Mouse (Mus musculus): Measurements from ENCODE around the gene Slc25a1. TPM values are rescaled to one million over a fixed set of nuclear protein-coding genes. Genes with fewer than 3 reads are reported as not detected.

The Slc25a1 gene
- polyA plus RNA-seq (2015; fragmentation: Illumina TruSeq; extraction: RNeasy Lipid Tissue Mini Kit (QIAGEN cat#74804); ENCODE audit: insufficient read depth, low replicate concordance), result 34.9 TPM

DNA sequence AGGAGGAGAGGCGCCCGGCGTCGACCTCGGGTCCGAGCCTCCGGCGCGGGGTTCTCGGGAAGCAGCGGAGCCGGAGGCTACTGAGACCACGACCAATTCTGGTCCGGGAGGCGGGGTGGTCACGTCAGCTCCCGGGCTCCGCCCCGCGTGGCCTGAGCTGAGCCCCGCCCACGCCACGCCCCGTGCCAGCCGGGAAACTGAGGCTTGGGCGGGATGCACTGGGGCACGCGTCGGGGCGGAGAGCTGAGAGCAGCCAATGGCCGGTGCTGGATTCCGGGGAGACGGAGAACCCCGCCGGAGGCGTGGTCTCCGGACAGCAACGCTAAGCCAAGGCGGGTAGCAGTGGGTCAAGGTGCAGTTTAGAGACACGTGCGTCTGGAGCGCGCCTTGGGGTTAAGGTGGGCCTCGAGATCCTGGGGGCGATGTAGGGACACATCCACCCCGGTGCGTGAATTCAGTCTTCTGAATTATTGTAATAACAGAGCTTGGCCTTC lies at the start of gene Slc25a1:
Slc25a1 (minus strand) TSS at position 133 of the 494 bp plus-strand sequence.

DNA sequence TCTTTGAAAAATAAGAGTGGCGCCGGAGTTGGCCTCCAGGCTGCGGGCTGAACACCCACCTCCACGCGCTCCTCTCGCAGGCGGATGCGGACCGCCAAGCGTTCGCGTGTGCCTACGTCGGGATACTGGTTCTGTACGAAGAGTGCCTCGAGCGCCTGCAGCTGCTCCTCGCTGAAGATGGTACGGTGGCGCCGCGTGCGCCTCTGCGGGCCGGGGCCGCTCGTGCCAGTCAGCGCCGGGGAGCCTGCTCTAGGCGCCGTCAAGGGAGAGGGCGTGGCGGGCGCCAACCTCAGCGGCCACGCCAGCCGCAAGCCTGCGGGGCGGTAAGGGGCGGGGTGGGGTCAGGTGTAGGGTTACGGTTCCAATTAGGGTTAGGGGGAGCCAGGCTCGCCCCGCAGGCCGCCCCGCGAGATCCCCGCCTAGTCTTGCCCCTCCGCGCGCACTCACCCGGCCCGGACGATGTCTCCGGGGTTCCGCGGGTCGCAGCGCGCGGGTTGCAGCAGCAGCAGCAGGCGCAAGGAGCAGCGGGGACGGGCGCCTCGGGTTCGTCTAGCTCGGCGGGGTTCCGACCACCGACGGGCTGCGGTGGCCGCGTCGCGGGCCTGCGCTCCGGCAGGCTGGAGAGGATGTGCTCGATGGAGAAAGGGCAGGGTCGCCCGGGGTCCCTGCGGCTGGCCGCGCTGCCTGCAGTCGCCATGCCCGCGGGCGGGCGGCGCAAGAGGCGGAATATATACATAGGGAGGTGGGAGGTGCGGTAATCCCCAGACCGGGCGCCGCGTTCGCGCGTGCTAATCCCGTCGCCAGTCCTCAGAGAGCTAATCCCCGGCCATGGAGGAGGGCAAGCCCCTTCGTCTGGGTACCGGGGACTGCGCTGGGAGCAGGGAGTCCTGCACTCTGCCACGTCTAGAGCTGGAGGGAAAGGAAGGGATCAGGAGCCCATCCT lies 13.4 kb downstream of the Slc25a1 start, which contains the start of gene Gsc2:
Gsc2 (minus strand) TSS at position 753 of the 943 bp plus-strand sequence.

DNA sequence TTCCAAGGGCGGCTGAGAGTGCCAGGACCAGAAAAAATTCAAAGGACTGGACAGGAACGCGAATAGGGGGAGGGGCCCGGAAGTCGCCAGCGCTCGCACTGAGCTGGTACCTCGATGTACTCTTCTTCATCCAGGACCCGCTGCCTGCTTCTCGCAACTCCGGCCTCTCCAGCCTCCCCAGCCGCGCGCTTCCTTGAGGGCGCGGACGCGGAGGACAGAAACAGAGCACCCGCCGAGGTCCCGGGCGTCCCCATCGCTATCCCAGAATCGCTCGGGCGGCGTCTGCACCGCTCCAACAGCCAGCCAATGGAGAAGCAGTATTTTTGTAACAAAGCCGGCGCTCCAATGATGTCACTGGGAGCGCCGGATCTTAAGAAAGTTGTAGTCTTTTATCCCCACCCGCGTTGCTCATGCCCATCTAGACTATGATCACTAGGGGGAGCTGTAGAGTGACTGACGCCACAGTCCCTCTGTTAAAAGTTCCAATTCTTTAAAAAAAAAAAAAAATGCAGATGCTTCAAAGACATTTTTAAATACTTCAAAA lies 16.9 kb downstream of the Slc25a1 start, which contains the start of gene Ess2:
Ess2 (minus strand) TSS at position 297 of the 544 bp plus-strand sequence.

DNA sequence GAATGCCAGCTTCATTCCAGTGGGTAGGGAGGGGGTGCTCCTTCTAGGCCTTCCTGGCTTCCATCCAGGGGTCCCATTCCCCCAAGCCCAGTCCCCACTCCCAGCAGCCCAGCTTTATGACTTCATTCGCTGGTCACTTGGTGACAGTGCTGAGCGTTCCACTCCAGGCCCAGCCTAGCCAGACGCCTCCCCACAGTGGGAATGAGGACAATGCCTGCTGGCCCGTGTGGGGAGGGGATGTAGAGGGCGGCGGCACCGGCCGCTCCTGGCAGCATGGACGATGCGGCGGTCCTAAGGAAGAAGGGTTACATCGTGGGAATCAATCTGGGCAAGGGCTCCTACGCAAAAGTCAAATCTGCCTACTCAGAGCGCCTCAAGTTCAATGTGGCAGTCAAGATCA lies 29.6 kb downstream of the Slc25a1 start, which contains the start of the genes Dgcr2 and Tssk2:
Dgcr2 (minus strand) TSS at position 101 of the 400 bp plus-strand sequence.
Tssk2 (plus strand) TSS at position 176 of the 400 bp plus-strand sequence.

DNA sequence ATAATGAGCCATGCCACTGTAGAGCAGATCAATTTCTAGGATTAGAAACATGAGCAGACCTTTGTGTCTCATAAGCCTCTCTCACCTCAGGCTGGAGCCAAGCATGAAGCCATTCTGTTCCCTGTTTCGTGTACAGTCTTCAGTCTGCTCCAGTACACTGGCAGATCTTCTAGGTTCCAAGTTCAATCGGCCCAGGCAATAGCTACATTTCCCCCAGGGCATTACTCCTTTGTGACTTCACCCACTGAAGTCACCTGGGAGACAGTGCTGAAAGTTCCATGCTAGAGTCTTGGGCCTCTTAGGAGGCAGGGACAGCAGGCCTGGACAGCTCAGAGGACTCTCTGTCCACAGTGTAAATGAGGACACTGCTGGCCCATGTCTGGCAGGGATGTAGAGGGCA lies 34.1 kb downstream of the Slc25a1 start, which contains the start of gene Tssk1:
Tssk1 (plus strand) TSS at position 301 of the 400 bp plus-strand sequence.

DNA sequence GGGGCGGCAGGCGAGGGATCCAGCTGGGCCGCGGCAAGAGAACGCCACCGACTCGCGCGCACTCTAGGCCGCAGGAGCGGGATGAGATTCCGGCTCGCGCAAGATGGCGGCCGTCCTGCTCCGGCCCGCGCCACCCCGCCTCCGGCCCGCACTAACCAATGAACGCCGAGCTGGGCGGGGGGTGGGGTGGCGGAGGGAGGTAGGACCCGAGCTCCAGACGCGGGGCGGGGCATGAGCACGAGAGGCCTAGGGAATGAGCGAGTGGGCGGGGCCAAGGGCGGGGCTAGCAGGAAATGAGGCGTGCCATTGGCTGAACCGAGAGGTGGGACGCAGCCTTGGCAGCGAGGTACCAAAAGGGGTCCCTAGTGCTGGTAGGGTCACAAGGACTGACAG lies 36.5 kb downstream of the Slc25a1 start, which contains the start of gene Gm20518:
Gm20518 (minus strand) TSS at position 105 of the 393 bp plus-strand sequence.

Other genes starting within 250 kb of the Slc25a1 start
- gene Med15, start 195.3 kb downstream of the Slc25a1 start, polyA plus RNA-seq (2015; fragmentation: Illumina TruSeq; extraction: RNeasy Lipid Tissue Mini Kit (QIAGEN cat#74804); ENCODE audit: insufficient read depth, low replicate concordance), result 40.6 TPM
- gene Klhl22, start 168.6 kb downstream of the Slc25a1 start, polyA plus RNA-seq (2015; fragmentation: Illumina TruSeq; extraction: RNeasy Lipid Tissue Mini Kit (QIAGEN cat#74804); ENCODE audit: insufficient read depth, low replicate concordance), result 11.1 TPM
- gene Scarf2, start 130.9 kb downstream of the Slc25a1 start, polyA plus RNA-seq (2015; fragmentation: Illumina TruSeq; extraction: RNeasy Lipid Tissue Mini Kit (QIAGEN cat#74804); ENCODE audit: insufficient read depth, low replicate concordance), result 1.4 TPM
- gene B830017H08Rik, start 95.1 kb downstream of the Slc25a1 start, polyA plus RNA-seq (2015; fragmentation: Illumina TruSeq; extraction: RNeasy Lipid Tissue Mini Kit (QIAGEN cat#74804); ENCODE audit: insufficient read depth, low replicate concordance), result not detected
- gene Car15, start 89.9 kb downstream of the Slc25a1 start, polyA plus RNA-seq (2015; fragmentation: Illumina TruSeq; extraction: RNeasy Lipid Tissue Mini Kit (QIAGEN cat#74804); ENCODE audit: insufficient read depth, low replicate concordance), result 6.8 TPM
- 1.1 TPM for gene Gm20518, start 36.5 kb downstream of the Slc25a1 start, polyA plus RNA-seq (2015; fragmentation: Illumina TruSeq; extraction: RNeasy Lipid Tissue Mini Kit (QIAGEN cat#74804); ENCODE audit: insufficient read depth, low replicate concordance)
- gene Tssk1, start 34.0 kb downstream of the Slc25a1 start, polyA plus RNA-seq (2015; fragmentation: Illumina TruSeq; extraction: RNeasy Lipid Tissue Mini Kit (QIAGEN cat#74804); ENCODE audit: insufficient read depth, low replicate concordance), result not detected
- 28.6 TPM for gene Dgcr2, start 29.7 kb downstream of the Slc25a1 start, polyA plus RNA-seq (2015; fragmentation: Illumina TruSeq; extraction: RNeasy Lipid Tissue Mini Kit (QIAGEN cat#74804); ENCODE audit: insufficient read depth, low replicate concordance)
- gene Tssk2, start 29.6 kb downstream of the Slc25a1 start, polyA plus RNA-seq (2015; fragmentation: Illumina TruSeq; extraction: RNeasy Lipid Tissue Mini Kit (QIAGEN cat#74804); ENCODE audit: insufficient read depth, low replicate concordance), result not detected
- 26.0 TPM for gene Ess2, start 16.9 kb downstream of the Slc25a1 start, polyA plus RNA-seq (2015; fragmentation: Illumina TruSeq; extraction: RNeasy Lipid Tissue Mini Kit (QIAGEN cat#74804); ENCODE audit: insufficient read depth, low replicate concordance)
- not detected for gene Gsc2, start 13.2 kb downstream of the Slc25a1 start, polyA plus RNA-seq (2015; fragmentation: Illumina TruSeq; extraction: RNeasy Lipid Tissue Mini Kit (QIAGEN cat#74804); ENCODE audit: insufficient read depth, low replicate concordance)
- gene Vpreb2, start 52.2 kb upstream of the Slc25a1 start, polyA plus RNA-seq (2015; fragmentation: Illumina TruSeq; extraction: RNeasy Lipid Tissue Mini Kit (QIAGEN cat#74804); ENCODE audit: insufficient read depth, low replicate concordance), result not detected
- 9.5 TPM for gene Dgcr6, start 124.6 kb upstream of the Slc25a1 start, polyA plus RNA-seq (2015; fragmentation: Illumina TruSeq; extraction: RNeasy Lipid Tissue Mini Kit (QIAGEN cat#74804); ENCODE audit: insufficient read depth, low replicate concordance)
- 4.4 TPM for gene Prodh, start 162.0 kb upstream of the Slc25a1 start, polyA plus RNA-seq (2015; fragmentation: Illumina TruSeq; extraction: RNeasy Lipid Tissue Mini Kit (QIAGEN cat#74804); ENCODE audit: insufficient read depth, low replicate concordance)
- 0.51 TPM for gene Rtn4r, start 199.4 kb upstream of the Slc25a1 start, polyA plus RNA-seq (2015; fragmentation: Illumina TruSeq; extraction: RNeasy Lipid Tissue Mini Kit (QIAGEN cat#74804); ENCODE audit: insufficient read depth, low replicate concordance)

Measured in spleen, adult 10 weeks (tissue).